Comparison of ENCODE assay signal across 21 mouse cellular contexts in genomic region chr10:23394152-23394551, GRCm38 (mm10). TPM values are rescaled to one million over a fixed set of nuclear protein-coding genes. Genes with fewer than 3 reads are reported as not detected.
A peak's percentile ranks its signal among the peaks of the same experiment; 100 is the strongest.
DNase-seq lines count a peak whose midpoint lies in the region; ATAC-seq and TF ChIP-seq lines count a peak whose summit lies in the region.
"Had no signal": no experiment of that assay in that cellular context is flagged by ENCODE, and none has a peak within 500 bp of the region (broad histone marks: within the 10 kb centered on the region; RNA-seq: fewer than 3 reads in every experiment).

No protein-coding gene starts in this region.

- no peak for TF ChIP-seq CTCF in embryonic fibroblast, embryonic 13.5 days (IDR thresholded peaks at IDR 0.05; ENCODE audit: borderline replicate concordance, insufficient read depth, low read length)

- 0 out of 2 replicates have a peak overlapping the region, but pooled peaks have one; percentile 16 for H3K27ac ChIP-seq in heart, embryonic 16.5 days (ENCODE audit: low read length)
- H3K27ac ChIP-seq in brown adipose tissue, adult 24 weeks (replicated peaks; ENCODE audit: low read depth, low read length) = peak overlapping the region; percentile 59; the same call in 1 of the 2 replicates
- H3K27ac ChIP-seq in embryonic fibroblast, embryonic 13.5 days (ENCODE audit: insufficient read depth, low read length) = peak overlapping the region; percentile 42; the same call in 1 of the 2 replicates
- peak overlapping the region; percentile 55 for H3K27ac ChIP-seq in limb, embryonic 13.5 days
- H3K27ac ChIP-seq: embryonic facial prominence, embryonic 10.5 days; forebrain, embryonic 10.5 days; hindbrain, postnatal 0 days; layer of hippocampus, adult 2 months; limb, embryonic 15.5 days; liver, embryonic 15.5 days; midbrain, embryonic 12.5 days; stomach, postnatal 0 days had no signal

- peaks cover 8% of the 10 kb centered on the region; the same call in 1 of the 2 replicates for H3K4me1 ChIP-seq in heart, embryonic 16.5 days (ENCODE audit: control insufficient read depth, insufficient read depth, low read length)
- H3K4me1 ChIP-seq in brown adipose tissue, adult 24 weeks (ENCODE audit: control insufficient read depth, insufficient read depth, insufficient read length, low read length) = no peaks in the 10 kb centered on the region
- peaks cover 3% of the 10 kb centered on the region; the same call in 1 of the 2 replicates for H3K4me1 ChIP-seq in embryonic fibroblast, embryonic 13.5 days (ENCODE audit: control insufficient read depth, insufficient read depth, low read length)
- H3K4me1 ChIP-seq in limb, embryonic 13.5 days = peaks cover 21% of the 10 kb centered on the region
- H3K4me1 ChIP-seq: liver, embryonic 15.5 days; midbrain, embryonic 12.5 days had no signal

- peak overlapping the region; percentile 27; the same call in 1 of the 2 replicates for H3K4me2 ChIP-seq in heart, embryonic 16.5 days (ENCODE audit: low read depth, low read length)
- no peak overlapping the region for H3K4me2 ChIP-seq in limb, embryonic 13.5 days (replicated peaks)
- H3K4me2 ChIP-seq: limb, embryonic 15.5 days; liver, embryonic 15.5 days; midbrain, embryonic 12.5 days had no signal

- no peaks in the 10 kb centered on the region for H3K36me3 ChIP-seq in heart, embryonic 16.5 days (ENCODE audit: control insufficient read depth, insufficient read depth)
- H3K36me3 ChIP-seq in limb, embryonic 13.5 days = no peaks in the 10 kb centered on the region
- H3K36me3 ChIP-seq: embryonic facial prominence, embryonic 10.5 days; forebrain, embryonic 10.5 days; limb, embryonic 15.5 days; liver, embryonic 15.5 days; midbrain, embryonic 12.5 days had no signal

- 37% methylated on average over 6 of the region's 6 CpGs for WGBS in heart, embryonic 16.5 days
- 7% methylated on average over 6 of the region's 6 CpGs for WGBS in limb, embryonic 13.5 days

- intact Hi-C loops in heart, postnatal 25 days (cut with DNase I) = loop anchor here (5.0 kb wide), 1 partner anchor 42 kb away; the partner anchor contains the start of gene Eya4

- H3K4me3 ChIP-seq in heart, embryonic 16.5 days (ENCODE audit: low read length) = no peak overlapping the region
- H3K4me3 ChIP-seq in brown adipose tissue, adult 24 weeks (ENCODE audit: insufficient read depth, low read depth, low read length) = no peak overlapping the region
- H3K4me3 ChIP-seq in embryonic fibroblast, embryonic 13.5 days (ENCODE audit: insufficient read depth, low read length) = no peak overlapping the region
- no peak overlapping the region for H3K4me3 ChIP-seq in limb, embryonic 13.5 days
- H3K4me3 ChIP-seq: embryonic facial prominence, embryonic 10.5 days; forebrain, embryonic 10.5 days; layer of hippocampus, adult 2 months; limb, embryonic 15.5 days; liver, embryonic 15.5 days; midbrain, embryonic 12.5 days had no signal

- TF ChIP-seq POLR2A in embryonic fibroblast, embryonic 13.5 days (IDR thresholded peaks at IDR 0.05; ENCODE audit: low read depth, low read length) = no peak

- DNase-seq in heart, postnatal 25 days (ENCODE audit: low spot score) = no peak
- no peak for DNase-seq in cerebellum, postnatal 36 days
- no peak for DNase-seq in cerebellum, postnatal 25 days
- DNase-seq: adrenal gland, adult 8-10 months; kidney, adult 11 months; kidney, postnatal 14 days; thymus, adult 2 months; thymus, postnatal 4 days had no signal

- H3K27me3 ChIP-seq in heart, embryonic 16.5 days (ENCODE audit: control insufficient read depth, insufficient read depth, low read length) = no peaks in the 10 kb centered on the region
- no peaks in the 10 kb centered on the region for H3K27me3 ChIP-seq in limb, embryonic 13.5 days
- H3K27me3 ChIP-seq: limb, embryonic 15.5 days; liver, embryonic 15.5 days; midbrain, embryonic 12.5 days had no signal

- H3K9ac ChIP-seq in heart, embryonic 16.5 days (ENCODE audit: low read length) = no peak overlapping the region
- H3K9ac ChIP-seq in limb, embryonic 13.5 days = no peak overlapping the region
- H3K9ac ChIP-seq: limb, embryonic 15.5 days; liver, embryonic 15.5 days; midbrain, embryonic 12.5 days had no signal

- ATAC-seq in heart, embryonic 16.5 days (replicated peaks; ENCODE audit: extremely low read depth, insufficient read depth, low FRiP score) = no peak
- ATAC-seq in limb, embryonic 13.5 days (ENCODE audit: low FRiP score, low read depth) = no peak
- ATAC-seq: hindbrain, postnatal 0 days had no signal

- no peaks in the 10 kb centered on the region for H3K9me3 ChIP-seq in heart, embryonic 16.5 days (replicated peaks; ENCODE audit: control insufficient read depth, low read length)
- H3K9me3 ChIP-seq in limb, embryonic 13.5 days = no peaks in the 10 kb centered on the region
- H3K9me3 ChIP-seq: embryonic facial prominence, embryonic 10.5 days; forebrain, embryonic 10.5 days; limb, embryonic 15.5 days; liver, embryonic 15.5 days; midbrain, embryonic 12.5 days had no signal

RNA-seq across cellular contexts. Expression of gene Eya4, which starts 43.6 kb away (rescaled TPM):
- 0.82 and 1.1 TPM in 2 replicates for polyA plus RNA-seq in heart, embryonic 16.5 days (2015; fragmentation: Nextera tagmentation; extraction: Ambion mirVana)
- under 1 TPM; 0.34 TPM for total RNA-seq in heart, postnatal 25 days (2021)
- 0.29 and 0.63 TPM in 2 replicates for polyA plus RNA-seq in brown adipose tissue, adult 24 weeks (2012; ENCODE audit: insufficient read depth, insufficient read length, missing spikeins)
- polyA plus RNA-seq in embryonic fibroblast, embryonic 13.5 days (2011; ENCODE audit: insufficient read length, low read depth, missing spikeins) = 16.6 and 34.4 TPM in 2 replicates
- 9.6 and 10.6 TPM in 2 replicates for polyA plus RNA-seq in limb, embryonic 13.5 days (2015; fragmentation: Nextera tagmentation; extraction: Ambion mirVana)
- total RNA-seq: megakaryocyte progenitor cell, adult 5-6 weeks had no signal
